Mouse (Mus musculus) limb, embryonic 10.5 days (tissue): ENCODE results near the gene Rpp21. TPM values are rescaled to one million over a fixed set of nuclear protein-coding genes. Genes with fewer than 3 reads are reported as not detected.

ENCODE experiments used
- DNase-seq: peaks from one replicate; pipeline ENCODE4 v3.0.0-alpha.2; 2017; ENCODE audit warnings: low spot score
- H3K27ac ChIP-seq: fragments of 300-500 bp; sonication (generic); 2 replicates; pipeline ENCODE4 v1.5.1; 2016; ENCODE audit warnings: mild to moderate bottlenecking
- H3K27me3 ChIP-seq: fragments of 300-500 bp; sonication (generic); 2 replicates; pipeline ENCODE4 v1.6.1; 2016; ENCODE audit warnings: low read depth, mild to moderate bottlenecking; ENCODE audit not compliant: poor library complexity, severe bottlenecking
- H3K36me3 ChIP-seq: fragments of 300-500 bp; sonication (generic); 2 replicates; pipeline ENCODE4 v1.6.1; 2016; ENCODE audit warnings: mild to moderate bottlenecking, moderate library complexity
- H3K4me1 ChIP-seq: fragments of 300-500 bp; sonication (generic); 2 replicates; pipeline ENCODE4 v1.6.1; 2016
- H3K4me3 ChIP-seq: fragments of 300-500 bp; sonication (generic); 2 replicates; pipeline ENCODE4 v1.5.1; 2016; ENCODE audit warnings: mild to moderate bottlenecking, moderate library complexity
- H3K9me3 ChIP-seq: fragments of 300-500 bp; sonication (generic); replicated peaks from 2 replicates; pipeline ENCODE4 v1.6.1; 2016; ENCODE audit warnings: mild to moderate bottlenecking
- WGBS: fragments of 180-500 bp; shearing (Covaris S2); methylation state at CpG from one replicate; pipeline ENCODE4 v1.1.7; 2016; 5-methylcytosine and 5-hydroxymethylcytosine counted together
- polyA plus RNA-seq: library from polyadenylated mRNA; unstranded; fragments of >200 nt; fragmentation: Nextera tagmentation; extraction: Ambion mirVana; gene quantifications from 2 replicates; pipeline ENCODE4 v1.2.1, GENCODE M21; 2016

The Rpp21 gene
- polyA plus RNA-seq, 1 experiment from 2014 or later, result 96.0 TPM

DNA sequence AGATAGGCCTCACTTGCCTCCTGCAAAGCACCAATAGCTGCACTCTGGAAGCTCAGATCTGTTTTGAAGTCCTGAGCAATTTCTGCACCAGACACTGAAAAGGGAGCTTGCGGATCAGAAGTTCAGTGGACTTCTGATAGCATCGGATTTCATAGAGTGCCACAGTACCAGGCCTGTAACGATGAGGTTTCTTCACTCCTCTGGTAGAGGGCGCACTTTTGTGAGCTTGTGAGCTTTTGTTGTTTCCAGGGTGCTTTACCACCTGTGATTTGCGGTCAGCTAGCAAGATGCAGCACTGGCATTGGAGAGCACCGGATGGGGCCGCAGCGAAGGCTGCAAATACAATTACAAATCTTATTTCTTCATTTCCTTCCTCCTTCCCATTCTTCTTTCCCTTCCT, 30.9 kb downstream of the Rpp21 start:
- no peak for DNase-seq

DNA sequence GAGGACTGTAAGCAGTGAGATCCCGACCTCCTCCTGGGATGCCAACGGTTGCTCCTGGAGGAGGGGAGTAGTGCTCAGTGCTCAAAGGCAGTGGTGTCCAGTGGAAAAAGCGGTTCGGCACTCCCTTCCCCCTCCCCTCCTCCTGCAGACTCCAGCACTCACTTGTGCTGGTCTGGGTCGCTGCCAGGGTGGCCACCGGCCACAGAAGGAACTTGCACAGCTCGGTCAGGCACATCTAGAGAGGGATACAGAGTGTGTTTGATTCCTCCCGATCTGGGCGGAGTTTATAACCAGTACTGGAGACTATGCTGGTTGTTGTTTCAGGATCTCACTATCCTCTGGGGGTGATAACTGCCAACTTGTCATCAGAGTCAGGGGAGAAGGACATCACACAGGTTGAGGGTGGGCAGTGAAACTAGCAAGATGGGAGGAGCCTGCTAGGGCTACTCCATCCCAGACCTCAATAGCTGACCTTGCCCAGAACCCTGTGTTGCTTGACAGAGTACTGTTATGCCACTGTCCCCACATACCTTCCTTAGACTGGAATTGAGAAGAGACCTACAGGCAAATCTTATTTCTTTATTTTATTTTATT, 32.5 kb downstream of the Rpp21 start:
- Histone ChIP-seq H3K4me3 (no peak overlapping the region), H3K27me3 (peaks cover 49% of the 10 kb centered on the region), H3K9me3 (no peaks in the 10 kb centered on the region), H3K27ac (no peak overlapping the region), H3K4me1 (peaks cover 7% of the 10 kb centered on the region; the same call in 1 of the 2 replicates), H3K36me3 (no peaks in the 10 kb centered on the region)
- DNase-seq, result no peak
- WGBS, result 13% methylated on average over 9 of the region's 9 CpGs

More for the DNA sequence above, 30.9 kb downstream of the Rpp21 start:
- Histone ChIP-seq H3K4me1 (peaks cover 7% of the 10 kb centered on the region; the same call in 1 of the 2 replicates), H3K27ac (no peak overlapping the region), H3K36me3 (no peaks in the 10 kb centered on the region), H3K4me3 (no peak overlapping the region), H3K27me3 (peaks cover 33% of the 10 kb centered on the region), H3K9me3 (no peaks in the 10 kb centered on the region)
- WGBS, result 13% methylated on average over 8 of the region's 8 CpGs

DNA sequence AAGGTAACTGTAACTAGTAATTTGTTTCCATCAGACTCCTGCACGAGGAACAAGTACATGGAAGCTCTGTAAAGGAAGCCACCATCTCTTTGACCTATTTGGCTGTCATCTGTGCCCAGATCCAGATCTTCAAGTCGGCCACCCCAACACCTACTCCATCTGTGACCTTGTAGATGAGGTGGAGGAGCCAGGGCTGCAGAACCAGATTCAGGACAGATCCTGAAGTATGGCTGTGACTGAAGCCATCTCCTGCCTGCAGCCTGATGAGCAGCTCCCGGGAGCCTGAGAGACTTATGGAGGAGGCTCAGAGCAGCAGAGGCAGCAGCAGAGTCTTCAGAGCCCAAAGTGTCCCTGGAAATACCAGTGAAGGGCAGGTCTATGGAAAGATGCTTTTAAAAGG, 33.4 kb downstream of the Rpp21 start:
- Histone ChIP-seq H3K27me3 (peaks cover 57% of the 10 kb centered on the region), H3K4me1 (peaks cover 7% of the 10 kb centered on the region; the same call in 1 of the 2 replicates), H3K27ac (no peak overlapping the region), H3K4me3 (no peak overlapping the region), H3K9me3 (no peaks in the 10 kb centered on the region), H3K36me3 (no peaks in the 10 kb centered on the region)
- no peak for DNase-seq
- WGBS, result 48% methylated on average over 3 of the region's 3 CpGs

DNA sequence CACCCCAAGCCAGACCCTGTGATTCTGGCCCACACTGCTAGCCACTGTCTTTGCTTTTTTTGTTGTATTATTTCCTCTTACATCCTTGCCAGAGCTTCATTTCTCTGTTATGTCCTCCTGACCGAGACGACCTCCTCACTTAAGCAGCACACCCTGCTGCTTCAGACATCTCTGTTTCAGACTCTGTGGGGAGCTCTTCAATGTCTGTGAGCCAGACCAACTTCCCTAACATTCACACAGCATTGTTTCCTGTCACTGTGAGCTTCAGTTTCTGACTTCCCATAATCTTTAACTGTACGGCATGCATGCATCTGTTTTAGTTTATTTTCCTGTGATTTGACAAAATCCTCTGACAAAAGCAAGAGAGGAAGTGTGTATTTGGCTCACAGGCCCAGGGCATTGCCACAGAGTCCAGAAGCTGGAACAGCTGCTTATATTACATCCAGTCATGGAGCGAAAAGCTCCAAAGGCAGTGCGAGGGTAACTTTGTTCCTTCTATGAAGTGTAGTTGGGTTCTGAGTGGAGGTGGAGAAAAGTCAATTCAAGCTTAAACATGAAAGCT, 39.2 kb downstream of the Rpp21 start:
- H3K36me3 ChIP-seq, result no peaks in the 10 kb centered on the region
- no peak overlapping the region for H3K27ac ChIP-seq
- no peaks in the 10 kb centered on the region for H3K9me3 ChIP-seq
- peaks cover 91% of the 10 kb centered on the region for H3K27me3 ChIP-seq
- WGBS, result 71% methylated on average over 5 of the region's 5 CpGs
- no peak for DNase-seq
- no peak overlapping the region for H3K4me3 ChIP-seq
- H3K4me1 ChIP-seq, result peaks cover 5% of the 10 kb centered on the region; the same call in 1 of the 2 replicates

DNA sequence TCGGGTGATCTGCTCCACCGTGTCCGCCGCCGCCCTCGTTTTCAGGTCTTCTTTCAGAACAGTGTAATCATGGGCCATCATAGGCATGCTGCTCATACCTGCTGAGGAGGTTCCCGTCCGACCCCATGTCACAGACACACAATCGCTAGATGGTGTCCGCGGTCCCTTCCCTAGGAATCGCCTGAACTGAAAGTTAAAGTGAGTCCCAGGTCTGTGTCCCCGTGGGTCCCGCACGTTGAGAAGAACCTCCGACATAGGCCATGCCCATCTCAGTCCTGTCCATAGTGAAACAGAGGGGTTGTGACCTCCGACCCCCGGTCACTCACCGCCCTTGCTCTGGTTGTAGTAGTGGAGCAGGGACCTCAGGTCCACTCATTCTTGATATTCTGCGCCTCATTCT, 42.3 kb downstream of the Rpp21 start:
- Histone ChIP-seq H3K9me3 (no peaks in the 10 kb centered on the region), H3K4me1 (peaks cover 5% of the 10 kb centered on the region; the same call in 1 of the 2 replicates), H3K36me3 (no peaks in the 10 kb centered on the region), H3K4me3 (no peak overlapping the region), H3K27me3 (peaks cover 98% of the 10 kb centered on the region), H3K27ac (no peak overlapping the region)
- DNase-seq, result no peak
- 5% methylated on average over 20 of the region's 20 CpGs for WGBS

DNA sequence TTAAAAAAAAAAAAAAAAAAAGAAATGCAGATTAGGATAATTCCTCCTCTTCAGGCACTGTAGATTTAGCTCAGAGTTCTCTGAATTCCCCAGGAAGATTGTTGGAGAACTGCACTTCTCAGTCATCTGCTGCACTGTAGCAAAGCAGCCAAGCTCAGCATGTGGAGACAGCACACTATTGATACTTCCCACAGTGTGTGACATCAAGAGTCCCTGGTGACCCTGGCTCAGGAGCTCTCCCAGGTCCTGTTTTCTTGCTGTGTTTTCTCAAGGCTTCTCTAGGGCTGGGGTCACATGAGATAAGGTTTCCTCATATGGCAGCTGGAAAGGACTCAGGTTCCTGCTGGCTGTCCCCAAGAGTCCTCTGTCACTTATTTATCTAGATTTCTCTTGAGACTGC, 51.0 kb downstream of the Rpp21 start:
- Histone ChIP-seq H3K4me3 (no peak overlapping the region), H3K9me3 (no peaks in the 10 kb centered on the region), H3K27me3 (peaks cover 95% of the 10 kb centered on the region), H3K4me1 (peaks cover 11% of the 10 kb centered on the region), H3K27ac (no peak overlapping the region), H3K36me3 (no peaks in the 10 kb centered on the region)
- no peak for DNase-seq

DNA sequence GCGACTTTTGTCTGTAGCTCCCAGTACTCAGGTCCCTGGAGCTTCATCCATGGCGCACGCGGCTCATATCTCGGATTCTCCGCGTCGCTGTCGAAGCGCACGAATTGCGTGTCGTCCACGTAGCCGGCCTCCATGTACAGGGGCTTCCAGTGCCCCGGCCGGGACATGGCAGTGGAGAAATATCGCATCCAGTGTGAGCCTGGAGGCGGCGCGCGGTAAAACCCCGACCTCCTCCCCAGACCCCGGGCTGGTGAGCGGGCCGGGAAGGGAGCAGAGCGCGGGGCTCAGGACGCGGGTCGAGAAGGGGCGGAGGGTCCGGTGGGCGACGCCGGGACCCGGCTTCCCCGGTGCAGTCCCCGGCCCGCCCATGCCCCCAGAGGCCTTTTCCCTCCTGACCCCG, 52.0 kb downstream of the Rpp21 start:
- 2% methylated on average over 37 of the region's 41 CpGs for whole genome bisulfite sequencing
- DNase-seq, result peak; percentile 50

More for the DNA sequence above, 52.0 kb downstream of the Rpp21 start:
- H3K27ac ChIP-seq, result no peak overlapping the region
- H3K36me3 ChIP-seq, result no peaks in the 10 kb centered on the region
- peaks cover 95% of the 10 kb centered on the region for H3K27me3 ChIP-seq
- peaks cover 11% of the 10 kb centered on the region for H3K4me1 ChIP-seq
- H3K4me3 ChIP-seq, result peak overlapping the region; percentile 43
- H3K9me3 ChIP-seq, result no peaks in the 10 kb centered on the region

Other genes starting within 250 kb of the Rpp21 start
- 3.2 and 4.0 TPM in 2 replicates for gene H2-T24, start 237.5 kb downstream of the Rpp21 start, polyA plus RNA-seq
- 1.2 and 1.5 TPM in 2 replicates for gene H2-T23, start 225.2 kb downstream of the Rpp21 start, polyA plus RNA-seq
- 5.6 and 9.7 TPM in 2 replicates for gene H2-T22, start 215.3 kb downstream of the Rpp21 start, polyA plus RNA-seq
- not detected in 2 replicates for gene Gm6034, start 215.1 kb downstream of the Rpp21 start, polyA plus RNA-seq
- not detected in 2 replicates for gene Gm11127, start 199.7 kb downstream of the Rpp21 start, polyA plus RNA-seq
- gene Gm19684, start 136.4 kb downstream of the Rpp21 start, polyA plus RNA-seq, result not detected in 2 replicates
- gene Gm7030, start 128.6 kb downstream of the Rpp21 start, polyA plus RNA-seq, result not detected in 2 replicates
- not detected in 2 replicates for gene Gm8909, start 89.5 kb downstream of the Rpp21 start, polyA plus RNA-seq
- gene H2-T3, start 67.8 kb downstream of the Rpp21 start, polyA plus RNA-seq, result not detected in 2 replicates
- 20.1 and 24.2 TPM in 2 replicates for gene Trim39, start 14.2 kb upstream of the Rpp21 start, polyA plus RNA-seq
- gene H2-M10.2, start 28.4 kb upstream of the Rpp21 start, polyA plus RNA-seq, result 0.14 and 0.25 TPM in 2 replicates
- gene H2-M10.1, start 68.1 kb upstream of the Rpp21 start, polyA plus RNA-seq, result not detected in 2 replicates
- not detected in 2 replicates for gene H2-M10.3, start 110.3 kb upstream of the Rpp21 start, polyA plus RNA-seq
- gene H2-M10.4, start 204.3 kb upstream of the Rpp21 start, polyA plus RNA-seq, result not detected in 2 replicates